Mouse (Mus musculus): ENCODE data around the gene Cd4.
"Not testable (repeated sequence)": the region's sequence is repeated elsewhere in the genome, so short reads cannot be mapped to it uniquely, and the experiment has no call there.

The Cd4 gene

GRCm38 (mm10) chr6:124854647-124855046, 33.4 kb downstream of the Cd4 start:
- DNase-seq (ENCODE audit: extremely low read depth, low read depth) = no peak

- no peak for DNase-seq (ENCODE audit: extremely low read depth, low read depth)
Measured at GRCm38 (mm10) chr6:124850535-124850934, 37.5 kb downstream of the Cd4 start.

- peak; percentile 67 for DNase-seq (ENCODE audit: extremely low read depth, low read depth)
Measured at GRCm38 (mm10) chr6:124847305-124847704, 40.7 kb downstream of the Cd4 start.

GRCm38 (mm10) chr6:124840241-124841167, 47.5 kb downstream of the Cd4 start, which contains the start of gene Gnb3:
TSS of gene Gnb3 (minus strand) at chr6:124840275.
- no peak for DNase-seq (ENCODE audit: extremely low read depth, low read depth)

- no peak for DNase-seq (ENCODE audit: extremely low read depth, low read depth)
Measured at GRCm38 (mm10) chr6:124839805-124840204, 48.2 kb downstream of the Cd4 start.

- no peak for DNase-seq (ENCODE audit: extremely low read depth, low read depth)
Measured at GRCm38 (mm10) chr6:124836411-124836810, 51.6 kb downstream of the Cd4 start.

- no peak for DNase-seq (ENCODE audit: extremely low read depth, low read depth)
Measured at GRCm38 (mm10) chr6:124835531-124835930, 52.5 kb downstream of the Cd4 start.

GRCm38 (mm10) chr6:124834512-124835081, 53.4 kb downstream of the Cd4 start:
- DNase-seq (ENCODE audit: extremely low read depth, low read depth) = no peak

GRCm38 (mm10) chr6:124831649-124832048, 56.4 kb downstream of the Cd4 start:
- no peak for DNase-seq (ENCODE audit: extremely low read depth, low read depth)

GRCm38 (mm10) chr6:124831199-124831598, 56.8 kb downstream of the Cd4 start:
- DNase-seq (ENCODE audit: extremely low read depth, low read depth) = not testable (repeated sequence)

- peak; percentile 98 for DNase-seq (ENCODE audit: extremely low read depth, low read depth)
Measured at GRCm38 (mm10) chr6:124829799-124830700, 58.0 kb downstream of the Cd4 start.

GRCm38 (mm10) chr6:124828868-124829798, 58.9 kb downstream of the Cd4 start, which contains the start of the genes Usp5 and Cdca3:
TSS of gene Usp5 (minus strand) at chr6:124829484.
TSS of gene Cdca3 (plus strand) at chr6:124829547.
- peak; percentile 99 for DNase-seq (ENCODE audit: extremely low read depth, low read depth)

GRCm38 (mm10) chr6:124828101-124828592, 59.9 kb downstream of the Cd4 start:
- no peak for DNase-seq (ENCODE audit: extremely low read depth, low read depth)

- no peak for DNase-seq (ENCODE audit: extremely low read depth, low read depth)
Measured at GRCm38 (mm10) chr6:124822049-124822448, 66.0 kb downstream of the Cd4 start.

- DNase-seq (ENCODE audit: extremely low read depth, low read depth) = no peak
Measured at GRCm38 (mm10) chr6:124820891-124821290, 67.1 kb downstream of the Cd4 start.

- DNase-seq (ENCODE audit: extremely low read depth, low read depth) = no peak
Measured at GRCm38 (mm10) chr6:124817971-124818370, 70.0 kb downstream of the Cd4 start.

GRCm38 (mm10) chr6:124817563-124817962, 70.5 kb downstream of the Cd4 start:
- no peak for DNase-seq (ENCODE audit: extremely low read depth, low read depth)

- no peak for DNase-seq (ENCODE audit: extremely low read depth, low read depth)
Measured at GRCm38 (mm10) chr6:124817125-124817524, 70.9 kb downstream of the Cd4 start.

GRCm38 (mm10) chr6:124816611-124817010, 71.4 kb downstream of the Cd4 start:
- no peak for DNase-seq (ENCODE audit: extremely low read depth, low read depth)
